Mouse (Mus musculus): ENCODE data around the gene Ogn. TPM values are rescaled to one million over a fixed set of nuclear protein-coding genes. Genes with fewer than 3 reads are reported as not detected.

The Ogn gene
- total RNA-seq, 2 experiments from 2014 or later, result 33.9 to 37.0 TPM

DNA sequence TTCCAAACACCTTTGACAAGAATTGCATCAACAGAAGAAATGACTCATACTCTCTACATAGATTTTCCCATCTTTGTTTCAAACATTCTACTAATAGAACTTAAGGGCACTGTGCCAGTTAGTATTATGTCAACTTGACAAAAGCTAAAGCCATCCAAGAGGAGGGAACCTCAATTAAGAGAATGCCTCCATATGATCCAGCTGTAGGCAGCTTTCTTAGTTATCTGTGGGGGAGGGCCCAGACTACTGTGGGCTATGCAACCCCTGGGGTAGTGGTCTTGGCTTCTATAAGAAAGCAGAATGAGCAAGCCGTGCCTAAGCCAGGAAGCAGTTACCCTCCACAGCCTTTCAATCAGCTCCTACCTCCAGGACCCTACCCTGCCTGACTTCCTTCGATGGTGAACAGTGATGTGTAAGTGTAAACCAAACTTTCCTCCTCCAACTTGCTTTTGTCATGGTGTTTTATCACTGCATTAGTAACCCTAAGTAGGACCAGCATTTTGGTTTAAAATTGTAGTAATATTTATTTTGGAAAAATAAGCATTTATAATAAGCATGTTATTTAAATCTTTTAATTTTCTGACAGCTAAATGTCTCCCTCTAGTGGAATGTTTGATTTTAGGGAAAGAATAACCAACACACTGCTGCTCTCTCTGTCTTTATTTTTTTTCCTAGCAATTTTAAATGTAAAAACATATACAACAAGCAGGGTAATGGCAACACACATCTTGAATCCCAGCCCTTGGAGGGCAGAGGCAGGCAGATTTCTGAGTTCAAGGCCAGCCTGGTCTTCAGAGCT, 37.1 kb downstream of the Ogn start:
- DNase-seq, result no peak

DNA sequence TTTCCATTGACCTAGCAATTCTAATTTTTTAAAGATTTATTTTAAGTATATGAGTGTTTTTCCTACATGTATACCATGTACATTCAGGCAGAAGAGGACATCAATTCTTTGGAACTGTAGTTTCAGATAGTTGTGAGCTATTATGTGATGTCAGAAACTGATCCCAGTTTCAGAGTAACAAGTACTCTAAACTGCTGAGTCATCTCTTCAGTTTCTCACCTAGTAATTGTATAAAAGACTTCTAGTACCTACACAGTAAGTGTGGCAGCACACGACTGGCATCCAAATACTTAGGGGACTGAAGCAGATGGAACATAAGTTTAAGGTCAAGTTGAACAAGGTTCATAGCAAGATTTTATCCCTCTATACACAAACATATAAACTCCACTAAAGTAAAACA, 38.2 kb downstream of the Ogn start:
- no peak for DNase-seq

- no peak for DNase-seq
Observed at GRCm38 (mm10) chr13:49651136-49651535, 43.3 kb downstream of the Ogn start.

GRCm38 (mm10) chr13:49651781-49652351, 44.0 kb downstream of the Ogn start:
- no peak for DNase-seq

GRCm38 (mm10) chr13:49652481-49653179, 44.8 kb downstream of the Ogn start, which contains the start of the genes Cenpp and Nol8:
Gene Cenpp (minus strand): TSS chr13:49652785.
Gene Nol8 (plus strand): TSS chr13:49653078.
- peak; percentile 98 for DNase-seq

DNA sequence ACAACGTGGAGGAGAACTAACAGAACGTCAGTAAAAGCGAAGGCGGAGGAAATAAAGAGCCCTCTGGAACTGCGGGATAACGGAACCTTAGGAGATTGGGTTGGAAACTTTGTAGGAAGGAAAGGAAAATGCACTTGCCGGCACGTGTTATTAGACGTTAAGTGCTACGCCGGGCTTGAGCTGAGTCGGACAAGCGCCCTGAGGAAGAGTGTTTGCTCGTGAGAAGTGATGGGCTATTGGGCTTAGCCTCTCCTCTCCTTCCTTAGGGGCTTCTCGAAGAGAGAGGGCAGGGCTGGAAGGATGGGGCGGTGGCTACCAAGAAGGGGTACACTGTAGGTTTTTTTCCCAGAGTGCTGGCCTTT, 45.3 kb downstream of the Ogn start:
- DNase-seq, result no peak

Other genes with a start within 250 kb of the Ogn start
- 1 to 10 TPM; 5.1 to 6.0 TPM for gene Ippk, start 186.8 kb upstream of the Ogn start, total RNA-seq (2021)
- gene Tes3-ps, start 114.7 kb upstream of the Ogn start, total RNA-seq (2021), result 1 to 10 TPM; 1.2 to 1.4 TPM
- gene Ecm2, start 103.2 kb upstream of the Ogn start, total RNA-seq (2021), result 10 to 100 TPM in 1 of 2 experiments, 1 to 10 TPM in 1; 9.6 to 10.9 TPM
- 10 to 100 TPM; 20.3 to 34.4 TPM for gene Aspn, start 63.6 kb upstream of the Ogn start, total RNA-seq (2021)
- 1 to 10 TPM; 2.4 to 2.7 TPM for gene Omd, start 25.6 kb upstream of the Ogn start, total RNA-seq (2021)
- gene Cenpp, start 44.7 kb downstream of the Ogn start, total RNA-seq (2021), result under 1 TPM; 0.78 to 0.92 TPM
- gene Nol8, start 45.0 kb downstream of the Ogn start, total RNA-seq (2021), result 10 to 100 TPM in 1 of 2 experiments, 1 to 10 TPM in 1; 8.4 to 10.8 TPM
- gene Iars, start 74.1 kb downstream of the Ogn start, total RNA-seq (2021), result 10 to 100 TPM; 55.4 to 66.6 TPM
- gene Gm30302, start 191.0 kb downstream of the Ogn start, total RNA-seq (2021), result not detected

Measured in gastrocnemius, postnatal 25 days (tissue).